Mouse (Mus musculus): ENCODE results near the gene Als2. TPM values are rescaled to one million over a fixed set of nuclear protein-coding genes. Genes with fewer than 3 reads are reported as not detected.

Gene Als2
- polyA plus RNA-seq, 1 experiment = 14.4 TPM

DNA sequence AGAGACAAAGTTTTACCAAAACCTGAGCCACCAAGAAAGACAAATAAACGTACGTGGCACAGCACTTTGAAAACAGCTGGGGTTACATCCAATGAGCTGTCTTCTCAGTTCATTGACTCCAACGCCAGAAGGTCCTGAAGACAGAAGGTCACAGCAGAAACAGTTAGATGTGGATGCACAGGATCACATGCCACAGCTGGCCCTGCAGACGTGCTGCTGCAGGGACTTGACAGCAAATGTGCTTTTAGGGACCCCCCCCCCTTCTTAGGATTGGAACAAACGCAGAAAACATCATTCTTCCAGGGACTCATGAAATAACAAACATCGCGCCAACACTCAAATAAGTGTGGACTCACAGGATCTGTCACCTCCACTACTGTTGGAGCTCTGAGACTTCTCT is 108.2 kb downstream of the Als2 start:
- H3K4me1 ChIP-seq (ENCODE audit: control insufficient read depth, insufficient read depth, low read length) = no peaks in the 10 kb centered on the region
- no peak overlapping the region for H3K4me3 ChIP-seq (ENCODE audit: insufficient read depth, low read length)
- TF ChIP-seq CTCF (IDR thresholded peaks at IDR 0.05; ENCODE audit: extremely low read depth, insufficient read depth, low read length) (no peak), POLR2A (IDR thresholded peaks at IDR 0.05; ENCODE audit: extremely low read depth, insufficient read depth, low read length) (no peak)
- H3K27ac ChIP-seq (ENCODE audit: insufficient read depth, low read length) = no peak overlapping the region

DNA sequence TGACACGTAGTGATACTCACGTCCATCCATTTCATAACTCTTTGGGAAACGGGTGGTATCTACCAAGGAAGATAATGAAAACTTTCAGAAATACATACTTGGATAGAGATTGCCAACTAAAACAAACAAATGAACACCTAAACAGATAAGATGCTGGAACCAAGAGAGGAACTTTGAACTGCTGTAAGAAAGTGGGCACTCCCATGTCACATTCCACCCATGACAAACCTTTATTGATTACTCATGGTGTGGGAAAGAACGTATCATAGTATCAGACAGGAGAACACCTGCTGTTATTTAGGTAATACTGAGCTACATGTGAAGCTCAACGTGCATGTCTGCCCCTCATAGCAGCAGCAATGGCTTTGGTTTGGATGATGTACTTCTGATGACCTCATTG is 111.5 kb downstream of the Als2 start:
- Histone ChIP-seq H3K27ac (ENCODE audit: insufficient read depth, low read length) (no peak overlapping the region), H3K4me1 (ENCODE audit: control insufficient read depth, insufficient read depth, low read length) (no peaks in the 10 kb centered on the region; the same call in 1 of the 2 replicates), H3K4me3 (ENCODE audit: insufficient read depth, low read length) (no peak overlapping the region)
- no peak for TF ChIP-seq POLR2A (IDR thresholded peaks at IDR 0.05; ENCODE audit: extremely low read depth, insufficient read depth, low read length)
- TF ChIP-seq CTCF (IDR thresholded peaks at IDR 0.05; ENCODE audit: extremely low read depth, insufficient read depth, low read length) = no peak

DNA sequence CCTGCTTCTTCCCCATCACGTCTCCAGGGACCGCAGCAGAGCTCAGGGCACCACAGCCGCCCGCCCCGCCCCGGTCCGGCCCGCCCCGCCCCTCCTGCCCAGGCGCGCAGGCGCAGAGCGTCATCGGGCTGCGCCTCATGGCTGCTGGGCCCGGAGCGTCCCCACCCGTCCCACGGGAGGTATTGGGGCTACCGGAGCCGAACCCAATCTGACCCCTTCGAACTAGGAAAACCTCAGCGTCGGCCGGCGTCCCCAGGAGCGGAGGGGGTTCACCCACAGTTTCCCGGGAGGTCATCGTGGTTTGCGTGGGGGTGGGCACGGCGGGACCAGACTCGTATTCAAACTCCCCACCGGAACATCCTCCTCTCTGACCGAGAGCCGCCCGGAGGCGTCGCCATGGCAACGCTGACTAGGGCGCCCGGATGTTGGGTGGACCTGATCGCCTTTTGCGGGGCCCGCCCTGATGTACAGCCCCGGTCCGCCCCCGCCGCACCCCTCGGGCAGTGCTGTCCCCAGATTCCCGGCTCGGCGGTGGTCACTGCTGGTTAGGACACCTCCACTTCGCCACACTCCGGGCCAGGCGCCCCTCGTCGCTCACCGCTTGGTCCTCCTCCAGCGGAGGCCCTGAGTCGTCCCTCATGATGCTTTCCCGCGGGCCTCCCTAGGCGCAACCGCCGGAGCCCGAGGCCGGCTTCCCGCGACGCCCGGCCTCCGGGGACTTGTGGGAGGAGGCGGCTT is 117.1 kb downstream of the Als2 start, which contains the start of gene Tmem237:
Gene Tmem237, minus strand, starts transcription at position 689 of the 738 bp plus-strand sequence.
- TF ChIP-seq CTCF (IDR thresholded peaks at IDR 0.05; ENCODE audit: extremely low read depth, insufficient read depth, low read length) = no peak
- TF ChIP-seq POLR2A (IDR thresholded peaks at IDR 0.05; ENCODE audit: extremely low read depth, insufficient read depth, low read length) = peak; percentile 41
- peak within 1 kb of the TSS; percentile 97 for H3K27ac ChIP-seq (ENCODE audit: insufficient read depth, low read length)
- H3K4me1 ChIP-seq (ENCODE audit: control insufficient read depth, insufficient read depth, low read length) = no peaks in the 10 kb centered on the region; the same call in 1 of the 2 replicates

More for the DNA sequence above, 117.1 kb downstream of the Als2 start, which contains the start of gene Tmem237:
- peak within 1 kb of the TSS; percentile 67 for H3K4me3 ChIP-seq (ENCODE audit: insufficient read depth, low read length)

Other genes with a start within 250 kb of the Als2 start
- gene C2cd6, start 142.3 kb downstream of the Als2 start, polyA plus RNA-seq (2012; rRNA removed) = 0.04 TPM in 1 of 2 replicates, not detected in the other
- 33.3 and 34.5 TPM in 2 replicates for gene Tmem237, start 116.8 kb downstream of the Als2 start, polyA plus RNA-seq (2012; rRNA removed)
- 1.5 and 2.1 TPM in 2 replicates for gene Mpp4, start 73.8 kb downstream of the Als2 start, polyA plus RNA-seq (2012; rRNA removed)
- gene Cdk15, start 19.7 kb upstream of the Als2 start, polyA plus RNA-seq (2012; rRNA removed) = 0.33 and 0.47 TPM in 2 replicates
- gene Fzd7, start 245.2 kb upstream of the Als2 start, polyA plus RNA-seq (2012; rRNA removed) = 3.2 and 3.3 TPM in 2 replicates

Data from cortical plate, adult 2 months (tissue).